Mouse (Mus musculus) testis, postnatal 10 days (tissue): ENCODE results near the gene Hmgcll1.
A peak's percentile ranks its signal among the peaks of the same experiment; 100 is the strongest.

Experiments used
- DNase-seq: peaks from one replicate; pipeline ENCODE4 v3.0.0; 2021; ENCODE audit warnings: low spot score

The Hmgcll1 gene

GRCm38 (mm10) chr9:76014631-76015531, at the start of gene Hmgcll1:
Gene Hmgcll1, plus strand, starts transcription at chr9:76014855.
- peak; percentile 42 for DNase-seq

GRCm38 (mm10) chr9:75980097-75980496, 34.6 kb upstream of the Hmgcll1 start:
- no peak for DNase-seq

- DNase-seq, result no peak
Measured at GRCm38 (mm10) chr9:75981139-75981538, 33.5 kb upstream of the Hmgcll1 start.

GRCm38 (mm10) chr9:75989491-75989890, 25.2 kb upstream of the Hmgcll1 start:
- DNase-seq, result no peak

- DNase-seq, result no peak
Measured at GRCm38 (mm10) chr9:75998791-75999350, 15.8 kb upstream of the Hmgcll1 start.

GRCm38 (mm10) chr9:76000876-76001858, 13.5 kb upstream of the Hmgcll1 start:
- DNase-seq, result no peak

GRCm38 (mm10) chr9:76003066-76003465, 11.6 kb upstream of the Hmgcll1 start:
- no peak for DNase-seq

GRCm38 (mm10) chr9:76003637-76004036, 11.0 kb upstream of the Hmgcll1 start:
- no peak for DNase-seq

GRCm38 (mm10) chr9:76007342-76007970, 7.2 kb upstream of the Hmgcll1 start:
- no peak for DNase-seq

- DNase-seq, result no peak
Measured at GRCm38 (mm10) chr9:76013789-76014188, 866 bp upstream of the Hmgcll1 start.

GRCm38 (mm10) chr9:76015971-76016370, 1.3 kb downstream of the Hmgcll1 start:
- DNase-seq, result no peak

- no peak for DNase-seq
Measured at GRCm38 (mm10) chr9:76016506-76016905, 1.9 kb downstream of the Hmgcll1 start.

GRCm38 (mm10) chr9:76023551-76023973, 8.9 kb downstream of the Hmgcll1 start:
- no peak for DNase-seq

GRCm38 (mm10) chr9:76024277-76025246, 9.9 kb downstream of the Hmgcll1 start:
- no peak for DNase-seq

GRCm38 (mm10) chr9:76029471-76030199, 15.0 kb downstream of the Hmgcll1 start:
- no peak for DNase-seq

- no peak for DNase-seq
Measured at GRCm38 (mm10) chr9:76035058-76035457, 20.4 kb downstream of the Hmgcll1 start.

GRCm38 (mm10) chr9:76038327-76039103, 23.9 kb downstream of the Hmgcll1 start:
- no peak for DNase-seq

GRCm38 (mm10) chr9:76039711-76040110, 25.1 kb downstream of the Hmgcll1 start:
- DNase-seq, result no peak

- DNase-seq, result no peak
Measured at GRCm38 (mm10) chr9:76043341-76043740, 28.7 kb downstream of the Hmgcll1 start.
